ENCODE assay signal across 13 mouse cellular contexts in the genomic region with DNA sequence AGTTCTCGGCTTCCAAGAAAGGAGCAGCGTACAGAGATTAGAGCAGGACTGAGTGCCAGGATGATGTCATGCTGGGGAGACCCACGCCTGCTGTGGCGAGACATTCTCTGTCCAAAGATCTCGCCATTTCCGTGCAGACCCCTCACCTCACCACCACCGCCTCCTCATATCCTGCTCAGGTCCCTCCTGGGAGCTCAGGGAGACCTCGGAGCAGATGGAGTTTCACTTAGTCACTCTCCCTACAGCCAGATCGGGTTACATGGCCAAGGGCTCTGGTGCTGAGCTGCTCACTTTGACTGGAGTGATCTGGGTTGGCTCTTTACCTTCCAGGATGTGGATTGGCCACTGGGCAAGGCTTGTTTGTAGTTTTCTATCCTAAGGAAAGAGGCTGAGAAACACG. TPM values are rescaled to one million over a fixed set of nuclear protein-coding genes. Genes with fewer than 3 reads are reported as not detected.
A peak's percentile ranks its signal among the peaks of the same experiment; 100 is the strongest.
DNase-seq lines count a peak whose midpoint lies in the region; ATAC-seq lines count a peak whose summit lies in the region.
"Had no signal": no experiment of that assay in that cellular context is flagged by ENCODE, and none has a peak within 500 bp of the region (broad histone marks: within the 10 kb centered on the region; RNA-seq: fewer than 3 reads in every experiment).

No protein-coding gene starts in this region.

- no peak overlapping the region for H3K27ac ChIP-seq in midbrain, embryonic 11.5 days (ENCODE audit: low read depth, low read length)
- H3K27ac ChIP-seq in midbrain, embryonic 13.5 days, result no peak overlapping the region
- H3K27ac ChIP-seq in heart, embryonic 13.5 days (replicated peaks), result no peak overlapping the region
- H3K27ac ChIP-seq: liver, embryonic 15.5 days; neural tube, embryonic 12.5 days had no signal

- no peak overlapping the region for H3K9ac ChIP-seq in midbrain, embryonic 11.5 days (ENCODE audit: low read length)
- H3K9ac ChIP-seq in midbrain, embryonic 13.5 days (replicated peaks), result no peak overlapping the region
- no peak overlapping the region for H3K9ac ChIP-seq in heart, embryonic 13.5 days
- H3K9ac ChIP-seq: liver, embryonic 15.5 days; neural tube, embryonic 12.5 days had no signal

- H3K4me2 ChIP-seq in midbrain, embryonic 11.5 days, result no peak overlapping the region
- no peak overlapping the region for H3K4me2 ChIP-seq in midbrain, embryonic 13.5 days (replicated peaks)
- H3K4me2 ChIP-seq in heart, embryonic 13.5 days, result peak overlapping the region; percentile 56
- H3K4me2 ChIP-seq: liver, embryonic 15.5 days; neural tube, embryonic 12.5 days had no signal

- 0 out of 2 replicates have a peak, but pooled peaks have one; percentile 48 for ATAC-seq in midbrain, embryonic 11.5 days (ENCODE audit: low FRiP score)
- ATAC-seq in midbrain, embryonic 13.5 days, result no peak
- no peak; the same call in 1 of the 2 replicates for ATAC-seq in heart, embryonic 13.5 days (ENCODE audit: extremely low read depth, insufficient number of reproducible peaks, low FRiP score, low TSS enrichment)

- intact Hi-C loops in gastrocnemius, postnatal 14 days (cut with DNase I; ENCODE audit: low total_unique reads), result no loop called here

- no peaks in the 10 kb centered on the region for H3K4me1 ChIP-seq in midbrain, embryonic 11.5 days (ENCODE audit: control insufficient read depth, insufficient read depth, low read length)
- no peaks in the 10 kb centered on the region for H3K4me1 ChIP-seq in midbrain, embryonic 13.5 days (replicated peaks)
- peaks cover 15% of the 10 kb centered on the region; the same call in 1 of the 2 replicates for H3K4me1 ChIP-seq in heart, embryonic 13.5 days
- H3K4me1 ChIP-seq: liver, embryonic 15.5 days; neural tube, embryonic 12.5 days had no signal

- no peaks in the 10 kb centered on the region for H3K27me3 ChIP-seq in midbrain, embryonic 11.5 days (ENCODE audit: control insufficient read depth, insufficient read depth, low read length)
- no peaks in the 10 kb centered on the region for H3K27me3 ChIP-seq in midbrain, embryonic 13.5 days
- peaks cover 55% of the 10 kb centered on the region for H3K27me3 ChIP-seq in heart, embryonic 13.5 days (replicated peaks)
- H3K27me3 ChIP-seq: liver, embryonic 15.5 days; neural tube, embryonic 12.5 days had no signal

- no peaks in the 10 kb centered on the region for H3K36me3 ChIP-seq in midbrain, embryonic 11.5 days (ENCODE audit: control insufficient read depth, insufficient read depth, low read length)
- H3K36me3 ChIP-seq in midbrain, embryonic 13.5 days, result no peaks in the 10 kb centered on the region
- no peaks in the 10 kb centered on the region for H3K36me3 ChIP-seq in heart, embryonic 13.5 days
- H3K36me3 ChIP-seq: liver, embryonic 15.5 days; neural tube, embryonic 12.5 days had no signal

- no peaks in the 10 kb centered on the region for H3K9me3 ChIP-seq in midbrain, embryonic 11.5 days (ENCODE audit: control insufficient read depth, low read length)
- H3K9me3 ChIP-seq in midbrain, embryonic 13.5 days, result no peaks in the 10 kb centered on the region
- H3K9me3 ChIP-seq in heart, embryonic 13.5 days, result no peaks in the 10 kb centered on the region
- H3K9me3 ChIP-seq: liver, embryonic 15.5 days; neural tube, embryonic 12.5 days had no signal

- 52% methylated on average over 10 of the region's 10 CpGs for WGBS in midbrain, embryonic 11.5 days
- WGBS in midbrain, embryonic 13.5 days, result 62% methylated on average over 10 of the region's 10 CpGs
- 13% methylated on average over 10 of the region's 10 CpGs for WGBS in heart, embryonic 13.5 days

- H3K4me3 ChIP-seq in midbrain, embryonic 11.5 days (ENCODE audit: low read depth, low read length), result no peak overlapping the region
- H3K4me3 ChIP-seq in midbrain, embryonic 13.5 days (replicated peaks), result no peak overlapping the region
- H3K4me3 ChIP-seq in heart, embryonic 13.5 days, result peak overlapping the region; percentile 29
- H3K4me3 ChIP-seq: erythroblast, embryonic 14.5 days; liver, embryonic 15.5 days; neural tube, embryonic 12.5 days had no signal

- DNase-seq in gastrocnemius, postnatal 14 days, result peak; percentile 12
- no peak for DNase-seq in gastrocnemius, adult 8-10 months (ENCODE audit: low spot score in 2 of 2)
- no peak for DNase-seq in midbrain, embryonic 11.5 days (ENCODE audit: low spot score, missing footprints)
- no peak for DNase-seq in retina, embryonic 14.5 days (ENCODE audit: low spot score)
- no peak for DNase-seq in layer of hippocampus, postnatal 36 days
- no peak for DNase-seq in layer of hippocampus, adult 11-12 months (ENCODE audit: low spot score)
- DNase-seq: adrenal gland, postnatal 36 days; kidney, postnatal 25 days had no signal

RNA-seq across cellular contexts. Expression of gene Tnc, which starts 18.5 kb away (rescaled TPM):
- 10 to 100 TPM; 16.2 to 21.0 TPM for total RNA-seq in gastrocnemius, postnatal 14 days (2021)
- 1 to 10 TPM in 3 of 4 experiments, under 1 TPM in 1; 0.82 to 3.7 (median 2.2) TPM for total RNA-seq in gastrocnemius, adult 8-10 months (2022)
- 4.0 and 4.4 TPM in 2 replicates for polyA plus RNA-seq in midbrain, embryonic 11.5 days (2014; fragmentation: Nextera tagmentation; extraction: Ambion mirVana)
- 12.9 and 14.6 TPM in 2 replicates for polyA plus RNA-seq in midbrain, embryonic 13.5 days (2015; fragmentation: Nextera tagmentation; extraction: Ambion mirVana)
- 12.7 and 14.5 TPM in 2 replicates for polyA plus RNA-seq in heart, embryonic 13.5 days (2015; fragmentation: Nextera tagmentation; extraction: Ambion mirVana)
- total RNA-seq in layer of hippocampus, postnatal 36 days (2021), result 1 to 10 TPM; 6.5 to 6.7 TPM
- polyA plus RNA-seq: erythroblast, embryonic 14.5 days had no signal
